Mouse (Mus musculus) retina, postnatal 7 days (tissue): Measurements from ENCODE around the gene H2-Oa.

Source experiments
- DNase-seq: peaks from one replicate; pipeline ENCODE4 v3.0.0-alpha.2; 2012; ENCODE audit warnings: low read depth, low spot score

The H2-Oa gene

DNA sequence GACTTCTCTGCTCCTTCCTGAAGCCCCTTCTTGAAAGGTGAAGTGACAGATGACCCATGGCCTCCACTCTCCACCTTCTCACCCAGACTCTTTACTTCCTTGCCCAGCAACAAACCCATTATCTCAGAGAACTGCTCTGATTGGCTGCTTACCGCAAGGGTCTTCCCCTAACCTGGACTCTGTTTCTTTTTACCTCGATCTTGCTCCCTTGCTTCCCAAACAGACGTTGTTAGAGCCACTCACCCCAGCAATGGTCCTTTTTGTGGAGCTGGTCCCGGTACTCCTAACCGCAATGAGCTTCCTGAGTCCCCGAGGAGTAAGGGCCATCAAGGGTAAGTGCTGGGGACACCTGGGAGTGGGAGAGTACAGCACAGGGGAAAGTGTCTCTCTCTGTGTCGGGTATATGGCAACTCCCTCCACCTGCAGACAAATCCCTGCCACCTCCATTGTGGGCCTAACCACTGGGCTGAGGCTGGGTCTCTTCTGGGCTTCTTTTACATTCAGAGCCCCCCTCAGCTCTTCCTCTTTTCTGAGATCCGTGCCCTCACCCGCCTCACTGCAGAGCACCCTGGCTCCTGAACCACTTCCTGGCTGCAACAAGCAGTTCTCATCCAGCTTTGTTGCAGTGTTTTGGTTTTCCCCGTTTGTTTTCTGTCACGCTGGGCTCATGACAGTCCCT, at the start of gene H2-Oa:
TSS of gene H2-Oa (plus strand) at position 144 of the 679 bp plus-strand sequence.
- DNase-seq = no peak

DNA sequence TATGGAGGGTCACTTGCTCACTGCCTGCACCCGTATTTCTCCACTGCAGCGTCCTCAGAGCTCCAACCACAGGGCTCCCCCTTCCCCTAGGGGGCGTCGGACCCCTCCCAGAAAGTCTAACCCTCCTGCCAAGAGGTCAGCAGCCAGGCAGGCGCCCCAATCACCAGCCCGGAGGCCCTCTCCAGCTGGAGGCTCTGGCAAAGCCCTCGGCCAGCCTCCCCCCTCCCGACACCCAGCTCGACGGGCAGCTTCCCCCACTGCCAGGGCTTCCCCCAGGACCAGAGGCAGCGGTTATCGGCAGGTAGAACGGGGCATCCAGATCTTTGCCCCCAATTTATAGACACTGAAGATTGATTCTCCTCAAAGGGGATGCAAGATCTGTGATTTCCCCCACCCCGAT, 46.2 kb upstream of the H2-Oa start:
- DNase-seq = no peak

DNA sequence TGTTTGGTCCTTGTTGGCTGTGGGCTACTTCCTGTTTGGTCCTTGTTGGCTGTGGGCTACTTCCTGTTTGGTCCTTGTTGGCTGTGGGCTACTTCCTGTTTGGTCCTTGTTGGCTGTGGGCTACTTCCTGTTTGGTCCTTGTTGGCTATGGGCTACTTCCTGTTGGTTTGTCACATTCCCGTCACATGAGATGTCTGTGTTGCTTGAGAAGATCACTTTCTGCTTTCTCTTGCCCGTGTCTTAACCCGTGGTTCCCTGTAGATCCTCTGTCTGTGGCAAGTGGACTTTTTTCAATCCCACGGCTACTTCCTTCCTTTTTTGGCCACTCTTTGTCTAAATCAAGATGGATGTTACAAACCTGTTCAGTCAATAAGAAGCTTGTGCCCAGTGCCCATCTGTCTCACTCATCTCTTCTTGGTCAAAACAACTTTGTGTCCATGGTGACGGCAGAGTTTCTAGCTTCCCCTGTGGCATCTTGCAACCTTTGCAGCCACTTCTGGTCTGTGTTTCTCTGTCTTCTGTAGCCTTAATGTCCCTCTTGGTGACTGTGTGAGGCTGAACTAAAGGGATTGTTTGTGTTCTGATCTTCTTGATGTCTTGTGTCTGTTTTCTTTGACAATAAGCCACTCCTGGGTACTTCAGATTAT, 44.6 kb upstream of the H2-Oa start:
- no peak for DNase-seq

DNA sequence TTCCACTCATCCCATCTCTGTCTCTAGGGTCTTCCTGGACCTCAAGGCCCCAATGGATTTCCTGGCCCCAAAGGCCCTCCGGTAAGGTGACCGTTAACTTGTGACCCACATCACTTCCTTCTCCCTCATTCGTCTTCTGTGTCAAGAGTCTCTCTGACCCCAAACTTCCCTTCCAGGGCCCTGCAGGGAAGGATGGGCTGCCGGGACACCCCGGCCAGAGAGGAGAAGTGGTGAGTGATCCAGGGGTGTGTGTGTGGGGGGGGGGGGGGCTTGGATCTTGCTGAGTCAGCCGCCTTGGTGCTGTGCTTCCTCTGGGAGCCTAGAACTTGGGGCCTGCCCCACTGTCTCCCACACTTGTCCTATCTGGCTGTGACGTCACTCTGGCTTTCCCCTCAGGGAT, 34.9 kb upstream of the H2-Oa start:
- no peak for DNase-seq

DNA sequence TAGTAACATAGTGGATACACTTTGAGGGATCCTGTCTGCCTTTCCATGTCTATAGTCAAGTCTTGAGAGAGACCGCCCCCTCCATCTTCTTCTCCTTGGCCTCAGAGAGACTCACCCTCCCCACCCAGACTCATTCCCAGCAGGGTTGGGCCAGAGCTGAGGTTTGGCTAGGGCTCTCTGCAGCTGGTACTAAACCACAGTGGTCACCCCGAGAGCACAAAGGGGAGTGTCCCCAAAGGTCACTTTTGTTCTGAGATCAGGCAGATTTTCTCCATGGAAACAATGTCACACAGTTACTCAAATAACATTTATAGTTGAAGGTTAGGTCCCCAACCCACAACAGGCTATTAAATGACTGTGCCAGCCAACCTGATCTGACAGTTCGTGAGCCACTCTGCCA, 23.3 kb upstream of the H2-Oa start:
- no peak for DNase-seq

DNA sequence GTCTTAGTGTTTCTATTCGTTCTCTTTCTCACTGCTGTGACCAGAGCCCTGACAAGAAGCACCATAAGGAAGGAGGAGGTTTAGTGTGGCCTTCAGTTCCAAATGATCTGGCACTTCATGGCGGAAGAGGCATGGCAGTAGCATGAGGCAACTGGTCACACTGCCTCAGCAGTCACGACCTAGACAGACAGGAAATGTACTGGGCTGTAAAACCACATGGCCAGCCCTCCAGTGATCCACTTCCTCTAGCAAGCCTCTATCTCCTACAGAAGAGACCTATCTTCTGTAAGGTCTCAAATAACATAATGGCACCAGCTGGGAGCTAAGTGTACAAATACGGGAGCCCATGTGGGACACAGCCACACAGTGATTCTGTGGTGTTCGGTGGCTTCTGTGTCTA, 20.0 kb upstream of the H2-Oa start:
- DNase-seq = no peak

DNA sequence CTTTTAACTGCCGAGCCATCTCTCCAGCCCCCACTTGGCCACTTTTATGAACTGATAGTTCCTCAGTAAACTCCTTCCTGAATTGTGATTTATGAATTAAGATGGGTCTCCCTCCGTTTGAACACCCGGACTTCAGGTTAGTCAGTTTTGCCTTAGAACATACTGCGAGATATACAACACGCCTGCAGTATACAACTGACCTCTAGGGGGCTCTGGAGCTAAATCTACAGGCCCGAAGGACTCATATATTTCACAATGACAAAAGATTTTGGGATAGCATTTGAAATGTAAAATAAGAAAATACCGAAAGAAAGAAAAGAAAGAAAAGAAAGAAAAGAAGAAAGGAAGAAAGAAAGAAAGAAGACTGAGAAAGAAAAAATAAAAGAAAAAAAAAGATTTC, 16.9 kb upstream of the H2-Oa start:
- peak; percentile 45 for DNase-seq

DNA sequence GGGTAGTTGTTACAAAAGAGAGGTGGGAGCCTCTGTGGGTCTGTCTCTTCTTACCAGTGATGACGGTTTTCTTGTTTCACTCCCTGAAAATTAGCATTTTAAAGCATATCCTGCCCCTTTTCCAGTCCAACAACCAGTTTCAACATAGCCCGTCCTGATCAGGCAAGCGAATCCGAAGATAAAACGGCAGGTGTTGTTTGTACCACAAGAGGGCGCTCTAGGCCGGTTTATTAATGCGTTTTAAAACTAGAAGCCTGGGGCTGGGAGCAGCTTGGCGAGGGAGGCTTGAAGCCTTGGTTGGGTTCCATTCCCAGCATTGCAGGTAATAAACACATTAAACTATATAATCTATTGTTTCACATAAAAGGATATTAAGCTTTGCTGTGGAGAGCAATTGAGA, 14.6 kb upstream of the H2-Oa start:
- DNase-seq = peak; percentile 71

DNA sequence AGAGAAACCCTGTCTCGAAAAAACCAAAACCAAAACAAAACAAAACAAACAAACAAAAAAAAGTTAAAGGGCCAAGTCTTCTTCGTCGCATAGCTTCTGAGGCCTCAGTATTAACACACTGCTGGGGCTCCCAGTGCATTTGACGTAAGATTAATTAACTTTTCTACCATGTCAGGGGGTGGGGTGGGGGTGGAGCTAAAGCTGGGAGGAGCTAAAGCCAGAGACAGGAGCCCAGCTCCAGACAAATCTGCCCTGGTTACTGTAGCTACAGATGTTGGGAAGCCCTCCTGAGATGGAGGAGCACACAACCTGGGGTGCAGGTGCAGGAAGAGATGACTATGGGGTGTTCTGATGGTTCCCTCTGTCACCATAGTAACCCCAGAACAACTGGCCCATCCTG, 14.0 kb upstream of the H2-Oa start:
- no peak for DNase-seq

DNA sequence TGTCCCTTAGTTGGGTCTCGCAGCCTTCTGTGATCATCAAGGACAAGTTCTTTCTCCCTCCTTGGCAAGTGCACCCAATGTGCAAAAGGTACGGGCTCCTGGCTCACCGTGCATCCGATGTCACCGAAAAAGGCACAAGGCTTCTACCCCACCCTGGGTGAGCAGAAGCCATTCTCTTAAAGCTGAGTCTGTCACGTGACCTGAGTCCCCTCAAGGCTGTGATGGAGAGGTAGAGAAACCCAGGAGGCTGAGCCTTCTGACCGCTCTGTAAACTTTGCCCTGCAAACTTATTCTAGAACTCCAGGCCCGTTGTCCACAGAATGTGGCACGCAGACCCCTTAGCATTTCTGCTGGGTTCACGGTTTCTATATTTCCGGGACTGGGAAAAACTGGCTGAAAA, 13.1 kb upstream of the H2-Oa start:
- no peak for DNase-seq

DNA sequence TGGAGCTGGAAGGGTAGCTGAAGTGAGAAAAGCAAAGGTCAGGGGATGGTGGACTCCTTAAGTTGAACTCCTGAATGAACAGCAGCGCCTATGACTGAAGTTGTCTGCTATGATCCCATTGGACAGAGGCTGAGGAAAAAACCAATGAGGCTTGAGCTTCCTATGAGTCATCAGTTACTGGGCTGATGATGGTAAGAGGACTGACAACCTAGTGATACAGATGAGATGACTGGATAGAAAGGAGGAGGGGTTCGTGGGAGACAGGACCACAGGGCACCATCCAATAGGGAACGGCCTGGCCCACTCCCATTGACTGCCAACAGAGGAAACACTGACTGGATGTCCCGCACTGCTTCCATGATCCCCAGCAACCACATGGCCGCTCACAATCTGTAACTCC, 12.5 kb upstream of the H2-Oa start:
- DNase-seq = peak; percentile 50

DNA sequence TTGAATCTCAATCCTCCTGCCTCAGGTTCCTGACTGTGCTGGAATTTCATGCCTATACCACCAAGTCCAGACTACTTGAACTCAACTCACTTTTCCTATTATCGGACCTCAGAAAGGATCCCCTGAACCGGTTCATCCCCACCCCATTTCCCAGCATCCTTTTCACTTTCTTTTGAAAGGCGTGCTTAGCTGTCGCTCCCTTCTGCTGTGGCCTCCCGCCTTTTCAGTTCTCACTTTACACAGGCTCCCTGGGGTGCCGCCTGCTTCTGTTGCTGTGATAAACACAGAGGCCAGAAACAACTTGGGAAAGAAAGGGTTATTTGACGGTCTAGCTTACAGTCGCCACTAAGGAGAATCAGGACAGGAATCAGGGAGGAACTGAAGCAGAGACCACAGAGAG, 9.0 kb upstream of the H2-Oa start:
- no peak for DNase-seq

DNA sequence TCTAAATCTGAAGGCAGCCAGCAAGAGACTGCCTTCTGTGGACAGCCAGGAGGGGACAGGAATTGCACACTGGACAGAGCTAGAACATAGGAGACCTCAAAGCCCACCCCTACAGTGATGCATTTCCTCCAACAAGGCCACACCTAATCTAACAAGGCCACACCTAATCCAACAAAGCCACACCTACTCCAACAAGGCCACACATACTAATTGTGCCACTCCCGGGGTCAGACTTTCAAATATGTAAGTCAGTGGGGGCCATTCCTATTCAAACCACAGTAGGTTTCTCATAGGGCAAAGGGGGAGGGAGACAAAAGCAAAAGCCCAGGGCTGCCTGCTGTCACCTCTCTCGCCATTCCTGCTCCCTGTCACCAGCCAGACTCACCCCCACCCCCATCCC, 4.8 kb upstream of the H2-Oa start:
- DNase-seq = no peak

DNA sequence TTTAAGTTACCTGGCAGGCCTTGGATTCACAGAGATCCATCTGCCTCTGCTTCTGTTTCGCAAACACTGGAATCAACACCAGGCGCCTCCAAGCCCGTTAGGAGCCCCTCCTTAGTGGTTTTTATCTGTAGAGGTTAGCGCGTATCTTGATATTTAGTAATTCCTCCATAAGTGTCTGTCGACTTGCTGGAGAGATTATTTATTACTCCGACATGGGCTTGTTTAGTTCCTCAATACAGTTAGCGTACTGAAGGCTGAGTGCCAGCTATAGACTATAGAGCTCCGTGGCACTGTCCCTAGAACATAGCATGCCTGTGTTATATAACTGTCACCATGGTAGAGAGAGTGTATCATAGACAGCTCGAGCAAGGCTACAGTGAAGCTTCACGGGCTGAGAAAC, 4.0 kb upstream of the H2-Oa start:
- no peak for DNase-seq

DNA sequence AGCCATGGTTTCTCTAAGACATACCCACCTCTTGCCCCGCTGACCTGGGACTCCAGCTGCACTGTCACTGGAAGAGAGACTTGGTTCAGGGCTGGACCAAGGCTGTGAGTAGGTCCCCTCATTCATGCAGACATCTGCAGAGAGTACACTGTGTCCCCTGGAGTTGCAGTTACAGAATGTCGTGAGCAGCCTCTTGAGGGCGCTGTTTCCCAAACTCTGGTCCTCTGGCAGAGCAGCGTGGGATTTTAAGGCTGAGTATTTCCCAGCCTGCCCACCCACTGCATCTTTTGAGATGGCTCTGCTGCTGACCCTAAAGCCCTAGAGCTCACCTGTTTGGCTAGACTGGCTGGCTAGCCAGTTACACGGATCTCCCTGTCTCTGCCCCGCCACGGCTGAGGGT, 1.2 kb upstream of the H2-Oa start:
- no peak for DNase-seq

DNA sequence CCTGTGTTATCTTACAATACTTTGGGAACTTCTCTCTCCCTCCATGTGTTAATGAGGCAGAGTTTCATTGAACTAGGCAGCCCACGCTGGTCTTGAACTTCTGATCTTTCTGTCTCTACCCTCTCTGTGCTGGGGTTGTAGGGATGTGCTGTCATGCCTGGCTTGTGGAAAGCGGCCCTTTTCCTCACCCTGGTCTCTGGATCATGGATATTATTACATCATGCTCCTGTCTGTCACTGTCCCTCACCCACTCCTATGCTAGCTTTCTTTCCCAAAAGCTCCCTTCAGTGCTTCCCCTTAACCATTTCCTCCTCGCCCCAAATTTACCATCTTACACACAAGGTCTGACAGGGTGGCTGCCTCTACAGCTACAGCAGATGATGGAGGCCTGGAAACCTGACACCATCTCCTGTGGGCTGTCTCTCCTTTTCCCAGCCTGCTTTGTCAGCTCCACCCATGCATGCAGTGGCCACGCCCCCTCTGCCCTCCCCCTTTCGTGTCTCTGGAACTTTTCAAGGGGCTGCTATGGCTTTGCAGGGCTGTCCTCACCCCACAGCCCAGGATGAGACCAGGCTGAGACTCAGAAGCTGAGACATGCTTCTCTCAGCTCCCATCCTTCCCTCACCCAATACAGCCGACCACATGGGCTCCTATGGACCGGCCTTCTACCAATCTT, 1.2 kb downstream of the H2-Oa start:
- no peak for DNase-seq

DNA sequence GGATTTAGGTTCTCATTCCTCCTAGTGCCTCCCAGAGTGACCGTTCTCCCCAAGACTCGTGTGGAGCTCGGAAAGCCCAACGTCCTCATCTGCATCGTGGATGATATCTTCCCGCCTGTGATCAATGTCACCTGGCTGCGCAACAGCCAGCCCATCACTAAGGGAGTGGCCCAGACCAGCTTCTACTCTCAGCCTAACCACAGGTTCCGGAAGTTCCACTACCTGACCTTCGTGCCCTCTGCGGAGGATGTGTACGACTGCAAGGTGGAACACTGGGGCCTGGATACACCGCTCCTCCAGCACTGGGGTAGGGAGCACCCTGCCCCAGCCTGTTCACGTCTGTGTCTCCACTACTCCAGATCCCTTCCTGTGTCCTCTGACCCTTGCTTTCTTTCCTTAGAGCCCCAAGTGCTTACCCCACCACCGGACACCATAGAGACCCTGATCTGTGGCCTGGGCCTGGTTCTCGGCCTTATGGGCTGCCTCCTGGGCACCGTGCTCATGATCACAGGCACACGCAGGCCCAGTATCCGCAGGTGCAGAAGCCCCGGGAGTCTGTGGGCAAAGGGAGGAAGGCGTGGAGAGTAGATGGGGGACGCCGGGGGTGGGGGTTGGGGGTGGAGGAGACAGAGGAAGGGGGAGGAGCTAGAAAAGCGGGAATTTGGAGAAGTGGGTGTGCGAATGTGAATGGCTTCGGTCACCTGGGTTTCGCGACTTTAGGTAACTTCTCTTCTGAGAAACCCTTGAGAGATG, 2.3 kb downstream of the H2-Oa start:
- no peak for DNase-seq

DNA sequence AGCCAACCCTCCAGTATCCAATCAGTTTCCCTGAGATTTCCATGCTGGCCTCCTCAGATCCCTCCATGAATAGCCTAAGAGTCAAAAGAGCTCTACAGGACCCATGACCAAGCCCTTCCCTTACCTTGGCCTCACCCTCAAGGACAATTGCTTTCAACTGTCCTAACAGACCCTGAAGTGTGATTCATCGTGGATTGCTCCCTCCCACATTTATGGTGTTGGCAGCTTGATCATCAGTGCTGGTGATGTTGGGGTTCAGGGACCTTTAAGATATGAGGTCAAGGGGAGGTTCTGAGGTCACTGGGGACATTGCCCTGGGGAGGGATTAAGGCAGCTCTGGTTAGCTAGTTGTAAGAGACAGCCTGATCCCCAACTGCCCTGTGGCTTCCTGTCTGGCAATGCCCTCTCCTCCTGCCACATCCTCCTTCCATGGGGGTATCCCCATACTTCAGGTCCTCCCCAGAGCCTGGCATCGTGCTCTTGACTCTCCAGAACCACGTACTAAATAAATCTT, 4.4 kb downstream of the H2-Oa start:
- no peak for DNase-seq

DNA sequence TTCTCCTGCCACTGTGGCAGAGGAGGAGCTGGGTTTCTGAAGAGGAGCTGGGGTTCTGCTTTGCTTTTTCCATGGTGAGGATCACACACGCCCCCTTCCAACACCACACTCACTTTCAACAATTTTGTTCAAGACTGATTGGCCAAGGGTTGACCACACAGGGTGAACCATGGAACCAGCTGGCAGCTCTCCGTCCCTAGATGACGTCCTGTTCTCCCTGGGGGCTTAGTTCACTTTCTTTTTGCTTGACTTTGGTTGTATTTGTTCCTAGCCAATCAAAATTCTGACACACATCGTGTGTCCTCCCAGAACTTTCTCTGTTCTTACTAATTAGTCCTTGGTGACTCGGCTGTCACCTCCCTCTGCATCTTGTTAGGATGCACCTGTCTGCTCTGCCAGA, 5.1 kb downstream of the H2-Oa start:
- no peak for DNase-seq

DNA sequence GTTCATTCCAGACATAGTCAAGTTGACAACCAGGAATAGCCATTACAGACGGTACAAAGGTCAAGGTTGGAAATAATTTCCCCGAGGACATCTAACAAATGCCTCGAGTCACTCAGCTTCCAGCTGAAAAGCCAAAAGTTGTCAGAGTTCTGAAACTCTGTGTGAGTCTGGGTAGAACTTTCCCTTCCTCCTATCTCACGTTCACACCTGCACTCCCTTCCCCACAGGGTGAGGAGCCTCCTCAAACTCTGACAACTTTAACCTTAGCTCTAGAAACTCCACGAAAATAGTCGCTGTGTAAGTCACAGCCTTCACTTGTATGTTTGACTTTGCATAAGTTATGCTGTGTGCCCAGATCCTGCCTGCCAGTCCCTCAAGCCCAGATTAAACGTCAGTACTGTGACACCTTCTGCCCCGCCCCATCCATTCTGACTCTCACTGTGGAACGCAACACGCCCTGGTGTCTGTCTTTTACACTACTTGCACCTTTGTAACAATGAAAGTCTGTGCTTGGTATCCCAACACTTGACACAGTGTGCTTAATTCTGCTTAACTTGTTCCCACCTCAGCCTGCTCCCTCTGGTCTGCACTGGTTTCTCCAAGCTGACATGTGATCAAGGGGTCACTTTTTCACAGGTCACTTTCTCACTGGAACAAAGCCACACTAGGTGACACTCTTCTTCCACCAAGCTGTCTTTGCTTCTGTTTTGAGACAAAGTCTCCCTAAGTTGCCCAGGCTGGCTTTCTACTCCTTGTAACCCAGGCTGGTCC, 6.8 kb downstream of the H2-Oa start:
- no peak for DNase-seq

DNA sequence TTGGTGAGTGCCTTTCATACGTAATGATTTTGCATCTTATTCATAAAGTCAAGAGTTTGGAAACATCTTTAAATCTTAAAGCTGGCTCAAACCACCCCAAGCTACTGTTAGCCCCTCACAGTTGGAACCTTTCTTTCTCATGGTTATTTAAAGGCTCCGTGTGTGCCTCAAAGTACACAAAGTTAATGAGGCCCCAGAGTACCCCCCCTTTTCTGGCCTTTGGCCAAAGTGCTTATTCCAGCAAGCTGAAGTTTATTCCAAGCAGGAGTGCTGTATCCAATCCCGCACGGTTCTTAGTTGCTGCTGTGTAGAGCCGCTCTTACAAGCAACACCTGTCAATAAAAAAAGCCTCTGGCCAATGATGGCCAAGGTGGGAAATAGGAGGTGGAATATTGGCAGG, 7.4 kb downstream of the H2-Oa start:
- no peak for DNase-seq

DNA sequence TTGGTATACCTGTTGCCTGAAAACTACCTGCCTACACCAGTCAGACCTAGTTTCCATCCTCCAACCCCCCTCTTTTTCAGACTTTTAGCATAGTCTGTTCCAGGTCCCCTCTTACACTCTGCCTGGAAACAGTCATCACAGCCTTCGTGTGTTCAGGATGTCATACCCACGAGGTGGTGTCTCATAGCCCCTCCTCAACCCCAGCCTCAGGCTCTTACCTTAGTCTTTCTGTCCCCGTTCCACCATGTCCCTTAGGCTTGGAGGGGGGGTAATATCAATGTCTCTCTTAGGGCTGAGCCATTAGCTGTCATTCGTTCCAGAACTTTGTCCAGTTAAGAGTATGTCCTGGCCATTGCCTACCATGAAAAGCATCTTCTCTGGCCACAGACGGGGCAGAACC, 9.0 kb downstream of the H2-Oa start:
- no peak for DNase-seq
